Mouse (Mus musculus) bone marrow, adult 2 months (tissue): Measurements from ENCODE around the gene Pex11b. TPM values are rescaled to one million over a fixed set of nuclear protein-coding genes. Genes with fewer than 3 reads are reported as not detected.
A peak's percentile ranks its signal among the peaks of the same experiment; 100 is the strongest.

Source experiments
- H3K27ac ChIP-seq: fragments of 200-500 bp; 2 replicates; pipeline ENCODE4 v1.5.1; 2012; ENCODE audit warnings: low read depth, mild to moderate bottlenecking, control low read depth, inconsistent platforms, low read length; ENCODE audit not compliant: control insufficient read depth, poor library complexity, insufficient read depth
- H3K4me1 ChIP-seq: fragments of 200-500 bp; 2 replicates; pipeline ENCODE4 v1.6.1; 2011; ENCODE audit warnings: low read length; ENCODE audit not compliant: control insufficient read depth, insufficient read depth
- H3K4me3 ChIP-seq: fragments of 200-500 bp; replicated peaks from 2 replicates; pipeline ENCODE3; 2011; ENCODE audit warnings: mild to moderate bottlenecking, low read depth, low read length, control low read depth; ENCODE audit not compliant: control insufficient read depth
- CTCF ChIP-seq: fragments of 200-500 bp; IDR thresholded peaks from 2 replicates; pipeline ENCODE4 v1.5.1; 2011; ENCODE audit warnings: low read length, control low read depth; ENCODE audit not compliant: control insufficient read depth, insufficient read depth
- POLR2A ChIP-seq: fragments of 200-500 bp; IDR thresholded peaks from 2 replicates; pipeline ENCODE4 v1.6.1; 2011; ENCODE audit warnings: low read depth, mild to moderate bottlenecking, control low read depth, low read length, borderline replicate concordance; ENCODE audit not compliant: control insufficient read depth
- WGBS: fragments of 180-500 bp; shearing (Covaris S2); methylation state at CpG from one replicate; pipeline ENCODE4 v1.1.7; 2018; 5-methylcytosine and 5-hydroxymethylcytosine counted together
- polyA plus RNA-seq: library from polyadenylated mRNA; stranded (reverse); fragments of >200 nt; gene quantifications from 2 replicates; pipeline ENCODE4 v1.2.4, GENCODE M21; 2011; ENCODE audit warnings: low replicate concordance; ENCODE audit not compliant: missing spikeins, insufficient read depth, insufficient read length

Pex11b gene
- polyA plus RNA-seq, 1 experiment = 11.4 TPM

- WGBS = 2% methylated on average over 9 of the region's 12 CpGs
- TF ChIP-seq POLR2A (no peak), CTCF (no peak)
- Histone ChIP-seq H3K4me3 (no peak overlapping the region), H3K27ac (no peak overlapping the region), H3K4me1 (peaks cover 1% of the 10 kb centered on the region; the same call in 1 of the 2 replicates)
These were observed 38.3 kb upstream of the Pex11b start for GRCm38 (mm10) chr3:96596855-96597254.

GRCm38 (mm10) chr3:96597435-96597891 is 37.7 kb upstream of the Pex11b start:
- no peak for TF ChIP-seq CTCF
- no peak for TF ChIP-seq POLR2A
- peaks cover 1% of the 10 kb centered on the region; the same call in 1 of the 2 replicates for H3K4me1 ChIP-seq
- WGBS = under 1% methylated on average over 40 of the region's 40 CpGs
- no peak overlapping the region for H3K4me3 ChIP-seq
- H3K27ac ChIP-seq = no peak overlapping the region

- H3K4me1 ChIP-seq = peaks cover 1% of the 10 kb centered on the region; the same call in 1 of the 2 replicates
- no peak overlapping the region for H3K4me3 ChIP-seq
- TF ChIP-seq POLR2A (no peak), CTCF (no peak)
- 10% methylated on average over 54 of the region's 54 CpGs for WGBS
- H3K27ac ChIP-seq = no peak overlapping the region
These were observed 36.8 kb upstream of the Pex11b start for GRCm38 (mm10) chr3:96598156-96599068.

- peaks cover 1% of the 10 kb centered on the region; the same call in 1 of the 2 replicates for H3K4me1 ChIP-seq
- H3K4me3 ChIP-seq = no peak overlapping the region
- no peak overlapping the region for H3K27ac ChIP-seq
- TF ChIP-seq POLR2A (no peak), CTCF (no peak)
- 78% methylated on average over 8 of the region's 8 CpGs for WGBS
These were observed 36.1 kb upstream of the Pex11b start for GRCm38 (mm10) chr3:96599069-96599393.

- WGBS = 89% methylated on average over 3 of the region's 3 CpGs
- no peak overlapping the region for H3K4me3 ChIP-seq
- H3K4me1 ChIP-seq = peaks cover 1% of the 10 kb centered on the region; the same call in 1 of the 2 replicates
- no peak for TF ChIP-seq CTCF
- no peak for TF ChIP-seq POLR2A
- H3K27ac ChIP-seq = no peak overlapping the region
These were observed 35.8 kb upstream of the Pex11b start for GRCm38 (mm10) chr3:96599411-96599810.

- WGBS = 2% methylated on average over 27 of the region's 27 CpGs
These were observed 34.4 kb upstream of the Pex11b start, which contains the start of gene Lix1l for GRCm38 (mm10) chr3:96600639-96601250. Lix1l (plus strand) TSS chr3:96601149.

GRCm38 (mm10) chr3:96601251-96601787 is 33.9 kb upstream of the Pex11b start:
- peak overlapping the region; percentile 56 for H3K4me3 ChIP-seq
- TF ChIP-seq POLR2A (0 out of 2 replicates have a peak, but pooled peaks have one; percentile 11), CTCF (no peak)
- H3K27ac ChIP-seq = peak overlapping the region; percentile 37; the same call in 1 of the 2 replicates
- H3K4me1 ChIP-seq = peaks cover 1% of the 10 kb centered on the region; the same call in 1 of the 2 replicates
- WGBS = 3% methylated on average over 40 of the region's 40 CpGs

More at GRCm38 (mm10) chr3:96600639-96601250, 34.4 kb upstream of the Pex11b start, which contains the start of gene Lix1l:
- TF ChIP-seq POLR2A (0 out of 2 replicates have a peak, but pooled peaks have one; percentile 11), CTCF (no peak)
- Histone ChIP-seq H3K4me1 (peaks cover 1% of the 10 kb centered on the region; the same call in 1 of the 2 replicates), H3K4me3 (peak within 1 kb of the TSS; percentile 56), H3K27ac (peak within 1 kb of the TSS; percentile 37; the same call in 1 of the 2 replicates)
